Mouse (Mus musculus): Measurements from ENCODE around the gene Smg5. TPM values are rescaled to one million over a fixed set of nuclear protein-coding genes. Genes with fewer than 3 reads are reported as not detected.

Smg5 gene
- polyA plus RNA-seq, 1 experiment, result 105 TPM

DNA sequence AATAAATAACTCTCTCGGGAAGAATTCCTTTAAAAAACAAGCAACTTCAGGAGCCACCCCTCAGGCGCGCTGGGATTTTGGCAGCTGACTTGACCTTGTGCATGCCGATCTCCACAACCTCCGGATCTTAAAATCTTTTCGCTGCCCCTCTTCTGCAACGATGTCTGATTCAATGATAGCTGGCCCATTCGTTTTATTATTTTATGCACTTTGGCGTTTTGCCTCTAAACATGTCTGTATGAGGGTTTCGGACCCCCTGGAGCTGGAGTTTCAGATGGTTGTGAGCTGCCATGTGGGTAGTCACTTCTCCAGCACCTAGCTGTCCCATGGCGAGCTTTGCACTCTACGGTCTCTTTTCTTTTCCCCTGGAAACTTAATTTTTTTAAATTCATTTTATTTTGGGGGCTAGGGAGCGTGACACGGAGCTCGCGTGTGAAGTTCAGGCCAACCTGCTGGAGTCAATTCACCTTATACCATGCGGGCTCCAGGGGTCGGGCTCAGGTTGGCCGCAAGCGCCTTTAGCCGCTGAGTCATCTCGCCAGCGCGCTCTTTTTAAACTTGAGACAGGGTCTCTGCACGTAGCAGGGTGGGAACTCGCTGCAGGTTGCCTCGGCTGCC, 515 bp upstream of the Smg5 start:
- Histone ChIP-seq H3K27me3 (ENCODE audit: control insufficient read depth, insufficient read depth, low read length) (no peaks in the 10 kb centered on the region), H3K27ac (ENCODE audit: control insufficient read depth, insufficient read depth, low read depth, low read length) (peak overlapping the region; percentile 98), H3K4me3 (ENCODE audit: control insufficient read depth, low read depth, low read length) (peak overlapping the region; percentile 99), H3K36me3 (ENCODE audit: control insufficient read depth, insufficient read depth, low read length) (no peaks in the 10 kb centered on the region; the same call in 1 of the 2 replicates), H3K4me1 (ENCODE audit: control insufficient read depth, insufficient read depth, low read length) (peaks cover 18% of the 10 kb centered on the region)
- TF ChIP-seq CTCF (IDR thresholded peaks at IDR 0.05; ENCODE audit: control insufficient read depth, insufficient read depth, insufficient replicate concordance, low read depth, low read length), result no peak
- TF ChIP-seq POLR2A (IDR thresholded peaks at IDR 0.05; ENCODE audit: control insufficient read depth, low read depth, low read length), result no peak

- TF ChIP-seq CTCF (IDR thresholded peaks at IDR 0.05; ENCODE audit: control insufficient read depth, insufficient read depth, insufficient replicate concordance, low read depth, low read length) (no peak), POLR2A (IDR thresholded peaks at IDR 0.05; ENCODE audit: control insufficient read depth, low read depth, low read length) (no peak)
- Histone ChIP-seq H3K4me3 (ENCODE audit: control insufficient read depth, low read depth, low read length) (no peak overlapping the region), H3K4me1 (ENCODE audit: control insufficient read depth, insufficient read depth, low read length) (peaks cover 14% of the 10 kb centered on the region), H3K36me3 (ENCODE audit: control insufficient read depth, insufficient read depth, low read length) (no peaks in the 10 kb centered on the region; the same call in 1 of the 2 replicates), H3K27ac (ENCODE audit: control insufficient read depth, insufficient read depth, low read depth, low read length) (no peak overlapping the region), H3K27me3 (ENCODE audit: control insufficient read depth, insufficient read depth, low read length) (no peaks in the 10 kb centered on the region)
Measured at GRCm38 (mm10) chr3:88337367-88338020, 1.4 kb downstream of the Smg5 start.

DNA sequence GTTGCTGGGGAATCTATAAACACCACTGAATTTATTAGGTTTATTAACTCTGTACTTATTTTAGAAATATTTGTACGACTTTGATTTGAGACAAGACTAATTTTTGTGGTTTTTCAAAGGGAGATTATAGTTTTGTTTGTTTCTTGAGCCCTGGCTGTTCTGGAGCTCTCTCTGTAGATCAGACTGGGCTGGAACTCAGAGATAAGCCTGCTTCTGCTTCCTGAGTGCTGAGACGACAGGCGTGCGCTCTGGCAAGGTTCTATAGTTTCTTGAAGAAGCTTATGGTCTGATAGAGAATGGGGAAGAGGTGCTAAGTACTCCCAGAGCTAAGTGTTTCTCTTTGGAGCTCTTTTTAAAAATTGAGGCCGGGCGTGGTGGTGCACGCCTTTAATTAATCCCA, 2.3 kb downstream of the Smg5 start:
- Histone ChIP-seq H3K27ac (ENCODE audit: control insufficient read depth, insufficient read depth, low read depth, low read length) (no peak overlapping the region), H3K36me3 (ENCODE audit: control insufficient read depth, insufficient read depth, low read length) (no peaks in the 10 kb centered on the region; the same call in 1 of the 2 replicates), H3K27me3 (ENCODE audit: control insufficient read depth, insufficient read depth, low read length) (no peaks in the 10 kb centered on the region), H3K4me3 (ENCODE audit: control insufficient read depth, low read depth, low read length) (no peak overlapping the region), H3K4me1 (ENCODE audit: control insufficient read depth, insufficient read depth, low read length) (peaks cover 8% of the 10 kb centered on the region)
- no peak for TF ChIP-seq CTCF (IDR thresholded peaks at IDR 0.05; ENCODE audit: control insufficient read depth, insufficient read depth, insufficient replicate concordance, low read depth, low read length)

DNA sequence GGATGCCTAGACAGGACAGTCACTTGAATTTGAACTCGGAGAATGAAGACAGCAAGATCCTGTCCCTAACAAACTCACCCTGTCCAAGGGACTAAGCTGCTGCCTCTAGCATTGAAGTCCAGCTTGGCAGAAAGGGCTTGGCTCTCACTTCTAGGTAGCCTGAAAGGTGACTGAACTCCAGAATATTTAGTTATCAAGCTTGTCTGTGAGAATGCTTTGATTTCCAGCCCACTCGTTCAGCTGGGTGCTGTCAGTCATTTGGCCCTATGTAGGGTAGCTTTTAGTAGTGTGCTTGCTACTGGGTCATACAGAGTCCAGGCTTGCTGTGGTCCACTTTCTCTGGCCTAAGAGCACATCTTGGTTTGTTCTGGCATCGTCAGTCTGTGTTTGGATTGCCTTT, 2.9 kb downstream of the Smg5 start:
- Histone ChIP-seq H3K4me3 (ENCODE audit: control insufficient read depth, low read depth, low read length) (no peak overlapping the region), H3K27me3 (ENCODE audit: control insufficient read depth, insufficient read depth, low read length) (no peaks in the 10 kb centered on the region), H3K4me1 (ENCODE audit: control insufficient read depth, insufficient read depth, low read length) (peaks cover 8% of the 10 kb centered on the region), H3K36me3 (ENCODE audit: control insufficient read depth, insufficient read depth, low read length) (peaks cover 3% of the 10 kb centered on the region), H3K27ac (ENCODE audit: control insufficient read depth, insufficient read depth, low read depth, low read length) (no peak overlapping the region)
- no peak for TF ChIP-seq POLR2A (IDR thresholded peaks at IDR 0.05; ENCODE audit: control insufficient read depth, low read depth, low read length)
- TF ChIP-seq CTCF (IDR thresholded peaks at IDR 0.05; ENCODE audit: control insufficient read depth, insufficient read depth, insufficient replicate concordance, low read depth, low read length), result no peak

DNA sequence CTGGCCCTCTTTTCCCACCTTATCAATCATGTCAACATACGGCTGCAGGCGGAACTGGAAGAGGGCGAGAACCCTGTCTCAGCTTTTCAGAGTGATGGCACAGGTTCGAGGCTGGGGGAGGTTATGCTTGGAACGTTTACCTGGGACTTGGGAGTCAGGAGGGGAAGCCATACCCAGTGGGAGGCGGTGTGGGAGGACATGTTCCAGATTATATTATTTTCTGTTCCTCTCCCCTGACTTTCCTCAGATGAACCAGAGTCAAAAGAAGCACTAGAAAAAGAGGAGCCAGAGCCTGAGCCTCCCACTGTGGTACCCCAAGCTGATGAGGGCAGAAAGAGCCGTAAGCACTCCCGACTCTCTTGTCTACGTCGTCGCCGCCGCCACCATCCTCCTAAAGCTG, 14.7 kb downstream of the Smg5 start:
- no peak for TF ChIP-seq CTCF (IDR thresholded peaks at IDR 0.05; ENCODE audit: control insufficient read depth, insufficient read depth, insufficient replicate concordance, low read depth, low read length)
- no peak for TF ChIP-seq POLR2A (IDR thresholded peaks at IDR 0.05; ENCODE audit: control insufficient read depth, low read depth, low read length)
- H3K27ac ChIP-seq (ENCODE audit: control insufficient read depth, insufficient read depth, low read depth, low read length), result no peak overlapping the region
- H3K4me3 ChIP-seq (ENCODE audit: control insufficient read depth, low read depth, low read length), result no peak overlapping the region
- H3K36me3 ChIP-seq (ENCODE audit: control insufficient read depth, insufficient read depth, low read length), result peaks cover 13% of the 10 kb centered on the region
- H3K4me1 ChIP-seq (ENCODE audit: control insufficient read depth, insufficient read depth, low read length), result no peaks in the 10 kb centered on the region
- H3K27me3 ChIP-seq (ENCODE audit: control insufficient read depth, insufficient read depth, low read length), result no peaks in the 10 kb centered on the region

DNA sequence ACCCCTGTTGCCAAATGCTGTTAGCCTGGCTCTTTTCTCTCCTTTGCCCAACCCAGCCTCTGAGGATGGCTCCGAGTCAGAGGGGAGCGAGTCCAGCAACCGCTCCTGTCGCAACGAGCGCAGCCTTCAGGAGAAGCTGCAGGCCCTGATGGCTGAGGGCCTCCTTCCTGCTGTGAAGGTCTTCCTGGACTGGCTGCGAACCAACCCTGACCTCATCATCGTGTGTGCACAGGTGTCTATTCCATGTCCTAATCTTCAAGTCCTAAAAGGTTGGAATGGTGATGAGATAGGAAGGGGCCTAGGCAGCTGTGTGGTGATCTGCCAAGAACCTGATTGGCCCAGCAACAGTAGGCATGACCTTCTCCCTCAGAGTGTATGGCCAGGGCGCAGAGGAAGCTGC, 16.8 kb downstream of the Smg5 start:
- peaks cover 11% of the 10 kb centered on the region for H3K36me3 ChIP-seq (ENCODE audit: control insufficient read depth, insufficient read depth, low read length)
- peak overlapping the region; percentile 55; the same call in 1 of the 2 replicates for H3K27ac ChIP-seq (ENCODE audit: control insufficient read depth, insufficient read depth, low read depth, low read length)
- no peaks in the 10 kb centered on the region for H3K27me3 ChIP-seq (ENCODE audit: control insufficient read depth, insufficient read depth, low read length)
- TF ChIP-seq POLR2A (IDR thresholded peaks at IDR 0.05; ENCODE audit: control insufficient read depth, low read depth, low read length), result no peak
- TF ChIP-seq CTCF (IDR thresholded peaks at IDR 0.05; ENCODE audit: control insufficient read depth, insufficient read depth, insufficient replicate concordance, low read depth, low read length), result no peak
- no peak overlapping the region for H3K4me3 ChIP-seq (ENCODE audit: control insufficient read depth, low read depth, low read length)
- no peaks in the 10 kb centered on the region for H3K4me1 ChIP-seq (ENCODE audit: control insufficient read depth, insufficient read depth, low read length)

DNA sequence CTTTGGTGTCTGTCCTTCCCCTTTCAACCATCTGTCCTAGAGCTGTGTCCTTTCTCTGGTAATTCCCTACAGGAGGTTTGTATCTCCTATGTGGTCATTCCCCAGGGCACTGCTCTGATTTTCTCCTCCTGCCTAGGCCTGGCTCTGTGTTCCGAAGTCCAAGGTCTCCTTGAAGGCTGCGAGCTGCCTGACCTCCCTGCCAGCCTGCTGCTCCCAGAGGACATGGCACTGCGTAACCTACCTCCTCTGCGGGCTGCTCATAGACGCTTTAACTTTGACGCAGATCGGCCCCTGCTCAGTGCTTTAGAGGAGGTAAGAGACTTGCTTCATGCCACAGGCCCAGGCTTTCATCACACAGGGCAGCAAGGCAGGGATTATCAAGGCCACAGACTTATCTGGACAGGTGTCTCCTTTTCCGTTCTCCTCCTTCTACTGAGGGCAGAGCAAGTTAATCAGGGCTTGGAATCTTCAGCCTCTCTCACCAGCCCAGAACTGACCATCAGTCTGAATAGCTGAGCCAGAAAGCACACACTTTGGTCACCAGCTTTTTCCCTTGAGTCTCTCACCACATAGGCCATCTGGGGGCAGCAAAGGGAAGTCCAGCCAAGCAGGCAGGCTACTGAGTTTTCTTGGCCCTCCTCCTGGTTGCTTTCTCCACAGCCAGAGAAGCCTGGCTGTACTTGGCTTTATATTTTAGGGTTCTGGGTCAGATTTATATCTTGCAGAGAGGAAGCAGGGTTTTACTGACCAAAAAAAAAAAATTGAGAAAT, 18.5 kb downstream of the Smg5 start:
- Histone ChIP-seq H3K4me1 (ENCODE audit: control insufficient read depth, insufficient read depth, low read length) (no peaks in the 10 kb centered on the region), H3K27me3 (ENCODE audit: control insufficient read depth, insufficient read depth, low read length) (no peaks in the 10 kb centered on the region), H3K27ac (ENCODE audit: control insufficient read depth, insufficient read depth, low read depth, low read length) (peak overlapping the region; percentile 55), H3K36me3 (ENCODE audit: control insufficient read depth, insufficient read depth, low read length) (peaks cover 10% of the 10 kb centered on the region), H3K4me3 (ENCODE audit: control insufficient read depth, low read depth, low read length) (no peak overlapping the region)
- TF ChIP-seq CTCF (IDR thresholded peaks at IDR 0.05; ENCODE audit: control insufficient read depth, insufficient read depth, insufficient replicate concordance, low read depth, low read length) (no peak), POLR2A (IDR thresholded peaks at IDR 0.05; ENCODE audit: control insufficient read depth, low read depth, low read length) (no peak)

Measured in testis, adult 2 months (tissue).